Mouse (Mus musculus): ENCODE data around the gene Tgfb1. TPM values are rescaled to one million over a fixed set of nuclear protein-coding genes. Genes with fewer than 3 reads are reported as not detected.
"Not testable (repeated sequence)": the region's sequence is repeated elsewhere in the genome, so short reads cannot be mapped to it uniquely, and the experiment has no call there.

The Tgfb1 gene
- polyA plus RNA-seq, 1 experiment from 2014 or later: 3.1 TPM

DNA sequence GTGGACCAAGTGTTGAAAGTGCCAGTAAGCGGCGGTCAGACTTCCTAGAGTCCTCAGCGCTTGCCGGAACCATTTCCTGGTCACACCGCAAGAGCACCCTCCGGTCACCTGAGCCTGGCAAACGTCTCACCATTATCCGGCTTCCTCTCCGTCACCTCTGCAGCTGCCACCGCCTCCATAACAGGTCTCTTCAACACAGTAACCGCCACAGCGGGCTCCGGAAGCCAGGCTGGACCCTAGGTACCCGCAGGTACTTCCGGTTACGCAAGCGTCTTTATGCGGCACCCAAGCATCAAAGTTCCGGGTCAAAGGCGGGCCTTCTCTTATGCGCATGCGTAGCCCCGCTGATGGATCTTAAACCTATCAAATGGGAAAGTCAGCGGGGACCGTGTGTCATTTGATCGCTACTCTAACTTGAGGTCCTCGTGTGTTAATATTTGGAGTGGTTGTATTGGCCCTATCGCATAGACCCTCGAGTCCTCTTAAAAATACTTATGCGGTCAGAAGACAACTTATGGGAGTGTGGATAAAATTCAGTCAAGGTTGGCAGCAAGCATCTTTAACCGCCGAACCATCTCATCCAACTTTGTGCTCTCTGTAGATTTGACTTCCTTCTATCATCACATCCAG is 32.1 kb downstream of the Tgfb1 start, which contains the start of gene Ccdc97:
Ccdc97 (minus strand) TSS at position 301 of the 630 bp plus-strand sequence.
- H3K36me3 ChIP-seq (ENCODE audit: control insufficient read depth, insufficient read depth, low read length): peaks cover 46% of the 10 kb centered on the region
- whole genome bisulfite sequencing: 2% methylated on average over 32 of the region's 32 CpGs
- peaks cover 17% of the 10 kb centered on the region for H3K4me1 ChIP-seq (replicated peaks; ENCODE audit: control insufficient read depth, insufficient read depth, low read length)
- H3K27ac ChIP-seq (ENCODE audit: low read length): peak within 1 kb of the TSS; percentile 87
- peak within 1 kb of the TSS; percentile 70 for H3K9ac ChIP-seq (ENCODE audit: low read length)
- H3K4me2 ChIP-seq (ENCODE audit: low read depth, low read length): peak within 1 kb of the TSS; percentile 89
- no peaks in the 10 kb centered on the region for H3K9me3 ChIP-seq (ENCODE audit: control insufficient read depth, low read length)
- H3K4me3 ChIP-seq (ENCODE audit: low read length): peak within 1 kb of the TSS; percentile 63
- peak; percentile 90 for ATAC-seq (ENCODE audit: low read depth)
- H3K27me3 ChIP-seq (ENCODE audit: control insufficient read depth, insufficient read depth, low read depth, low read length): no peaks in the 10 kb centered on the region

- peak overlapping the region; percentile 89; the same call in 1 of the 2 replicates for H3K4me2 ChIP-seq (ENCODE audit: low read depth, low read length)
- no peaks in the 10 kb centered on the region for H3K27me3 ChIP-seq (ENCODE audit: control insufficient read depth, insufficient read depth, low read depth, low read length)
- ATAC-seq (ENCODE audit: low read depth): peak; percentile 43
- H3K4me3 ChIP-seq (ENCODE audit: low read length): no peak overlapping the region
- no peak overlapping the region for H3K9ac ChIP-seq (ENCODE audit: low read length)
- H3K27ac ChIP-seq (ENCODE audit: low read length): no peak overlapping the region
- WGBS: 57% methylated on average over 10 of the region's 10 CpGs
- no peaks in the 10 kb centered on the region for H3K9me3 ChIP-seq (ENCODE audit: control insufficient read depth, low read length)
- peaks cover 46% of the 10 kb centered on the region for H3K36me3 ChIP-seq (ENCODE audit: control insufficient read depth, insufficient read depth, low read length)
- H3K4me1 ChIP-seq (replicated peaks; ENCODE audit: control insufficient read depth, insufficient read depth, low read length): peaks cover 17% of the 10 kb centered on the region
Measured at GRCm38 (mm10) chr7:25719761-25720610, 33.2 kb downstream of the Tgfb1 start.

GRCm38 (mm10) chr7:25720760-25721159 is 34.0 kb downstream of the Tgfb1 start:
- Histone ChIP-seq H3K27me3 (ENCODE audit: control insufficient read depth, insufficient read depth, low read depth, low read length) (no peaks in the 10 kb centered on the region), H3K4me1 (replicated peaks; ENCODE audit: control insufficient read depth, insufficient read depth, low read length) (peaks cover 17% of the 10 kb centered on the region), H3K4me2 (ENCODE audit: low read depth, low read length) (no peak overlapping the region), H3K4me3 (ENCODE audit: low read length) (no peak overlapping the region), H3K27ac (ENCODE audit: low read length) (no peak overlapping the region), H3K36me3 (ENCODE audit: control insufficient read depth, insufficient read depth, low read length) (peaks cover 47% of the 10 kb centered on the region), H3K9ac (ENCODE audit: low read length) (no peak overlapping the region), H3K9me3 (ENCODE audit: control insufficient read depth, low read length) (no peaks in the 10 kb centered on the region)
- no peak for ATAC-seq (ENCODE audit: low read depth)
- 77% methylated on average over 5 of the region's 5 CpGs for WGBS

DNA sequence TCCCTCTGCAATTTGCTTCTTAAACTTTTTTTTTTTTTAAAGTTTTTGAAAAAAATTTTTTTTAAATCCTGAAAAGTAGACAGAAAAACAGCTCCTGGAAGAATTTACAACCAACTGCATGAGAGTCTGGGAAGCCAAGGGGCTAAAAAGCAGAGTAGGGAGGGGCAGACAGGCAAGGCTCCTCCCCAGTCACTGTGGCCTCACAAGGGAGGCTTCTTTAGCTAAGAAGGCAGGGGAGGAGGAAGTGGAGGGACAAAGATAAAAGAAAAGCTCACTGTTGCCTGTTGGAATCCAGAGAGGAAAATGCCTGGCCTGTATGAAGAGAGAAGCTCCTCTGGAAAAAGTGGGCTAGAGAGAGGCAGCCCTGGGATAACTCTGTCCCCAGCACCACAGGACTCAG is 35.0 kb downstream of the Tgfb1 start:
- not testable (repeated sequence) for H3K9me3 ChIP-seq (ENCODE audit: control insufficient read depth, low read length); H3K27ac ChIP-seq (ENCODE audit: low read length); H3K4me3 ChIP-seq (ENCODE audit: low read length); H3K4me2 ChIP-seq (ENCODE audit: low read depth, low read length); H3K9ac ChIP-seq (ENCODE audit: low read length); H3K27me3 ChIP-seq (ENCODE audit: control insufficient read depth, insufficient read depth, low read depth, low read length); ATAC-seq (ENCODE audit: low read depth)
- peaks cover 17% of the 10 kb centered on the region for H3K4me1 ChIP-seq (replicated peaks; ENCODE audit: control insufficient read depth, insufficient read depth, low read length)
- peaks cover 54% of the 10 kb centered on the region for H3K36me3 ChIP-seq (ENCODE audit: control insufficient read depth, insufficient read depth, low read length)

GRCm38 (mm10) chr7:25725886-25726285 is 39.1 kb downstream of the Tgfb1 start:
- no peak overlapping the region for H3K4me3 ChIP-seq (ENCODE audit: low read length)
- no peak overlapping the region for H3K27ac ChIP-seq (ENCODE audit: low read length)
- H3K27me3 ChIP-seq (ENCODE audit: control insufficient read depth, insufficient read depth, low read depth, low read length): no peaks in the 10 kb centered on the region
- no peak overlapping the region for H3K4me2 ChIP-seq (ENCODE audit: low read depth, low read length)
- no peak for ATAC-seq (ENCODE audit: low read depth)
- H3K4me1 ChIP-seq (replicated peaks; ENCODE audit: control insufficient read depth, insufficient read depth, low read length): no peaks in the 10 kb centered on the region
- WGBS: 75% methylated on average over 19 of the region's 19 CpGs
- no peaks in the 10 kb centered on the region for H3K9me3 ChIP-seq (ENCODE audit: control insufficient read depth, low read length)
- H3K36me3 ChIP-seq (ENCODE audit: control insufficient read depth, insufficient read depth, low read length): peaks cover 83% of the 10 kb centered on the region
- H3K9ac ChIP-seq (ENCODE audit: low read length): no peak overlapping the region

GRCm38 (mm10) chr7:25727800-25728199 is 41.0 kb downstream of the Tgfb1 start:
- no peak overlapping the region for H3K4me2 ChIP-seq (ENCODE audit: low read depth, low read length)
- 86% methylated on average over 5 of the region's 5 CpGs for WGBS
- H3K27me3 ChIP-seq (ENCODE audit: control insufficient read depth, insufficient read depth, low read depth, low read length): no peaks in the 10 kb centered on the region
- H3K4me1 ChIP-seq (replicated peaks; ENCODE audit: control insufficient read depth, insufficient read depth, low read length): no peaks in the 10 kb centered on the region
- ATAC-seq (ENCODE audit: low read depth): no peak
- no peak overlapping the region for H3K4me3 ChIP-seq (ENCODE audit: low read length)
- no peaks in the 10 kb centered on the region for H3K9me3 ChIP-seq (ENCODE audit: control insufficient read depth, low read length)
- no peak overlapping the region for H3K27ac ChIP-seq (ENCODE audit: low read length)
- peaks cover 89% of the 10 kb centered on the region for H3K36me3 ChIP-seq (ENCODE audit: control insufficient read depth, insufficient read depth, low read length)
- H3K9ac ChIP-seq (ENCODE audit: low read length): no peak overlapping the region

GRCm38 (mm10) chr7:25729396-25729795 is 42.6 kb downstream of the Tgfb1 start:
- Histone ChIP-seq H3K27ac (ENCODE audit: low read length) (no peak overlapping the region), H3K4me3 (ENCODE audit: low read length) (no peak overlapping the region), H3K9ac (ENCODE audit: low read length) (no peak overlapping the region), H3K36me3 (ENCODE audit: control insufficient read depth, insufficient read depth, low read length) (peaks cover 86% of the 10 kb centered on the region), H3K9me3 (ENCODE audit: control insufficient read depth, low read length) (no peaks in the 10 kb centered on the region), H3K4me1 (replicated peaks; ENCODE audit: control insufficient read depth, insufficient read depth, low read length) (no peaks in the 10 kb centered on the region), H3K27me3 (ENCODE audit: control insufficient read depth, insufficient read depth, low read depth, low read length) (no peaks in the 10 kb centered on the region), H3K4me2 (ENCODE audit: low read depth, low read length) (no peak overlapping the region)
- ATAC-seq (ENCODE audit: low read depth): no peak
- WGBS: 46% methylated on average over 2 of the region's 2 CpGs

DNA sequence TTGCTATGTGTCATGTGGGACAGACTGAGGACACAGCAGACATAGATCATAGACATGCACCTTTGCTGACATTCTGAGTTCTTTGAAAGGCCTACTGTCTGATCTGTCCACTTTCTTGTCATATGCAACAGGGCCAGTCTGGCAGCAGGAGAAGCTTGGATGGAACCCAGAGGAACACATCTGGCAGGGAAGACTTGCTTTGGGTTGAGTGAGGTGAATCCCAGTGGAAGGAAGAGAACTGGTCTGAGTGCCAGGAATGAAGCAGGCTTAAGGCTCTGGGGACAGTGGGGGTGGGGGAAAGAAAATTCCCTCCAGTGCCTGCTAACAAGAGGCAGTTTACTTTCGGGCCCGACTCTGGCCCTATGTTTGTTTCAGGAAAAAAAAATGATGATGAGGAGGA is 43.1 kb downstream of the Tgfb1 start:
- no peak for ATAC-seq (ENCODE audit: low read depth)
- Histone ChIP-seq H3K4me3 (ENCODE audit: low read length) (no peak overlapping the region), H3K27me3 (ENCODE audit: control insufficient read depth, insufficient read depth, low read depth, low read length) (no peaks in the 10 kb centered on the region), H3K9me3 (ENCODE audit: control insufficient read depth, low read length) (no peaks in the 10 kb centered on the region), H3K4me2 (ENCODE audit: low read depth, low read length) (no peak overlapping the region), H3K36me3 (ENCODE audit: control insufficient read depth, insufficient read depth, low read length) (peaks cover 86% of the 10 kb centered on the region), H3K4me1 (replicated peaks; ENCODE audit: control insufficient read depth, insufficient read depth, low read length) (no peaks in the 10 kb centered on the region), H3K27ac (ENCODE audit: low read length) (no peak overlapping the region), H3K9ac (ENCODE audit: low read length) (no peak overlapping the region)
- 83% methylated on average over 2 of the region's 2 CpGs for WGBS

DNA sequence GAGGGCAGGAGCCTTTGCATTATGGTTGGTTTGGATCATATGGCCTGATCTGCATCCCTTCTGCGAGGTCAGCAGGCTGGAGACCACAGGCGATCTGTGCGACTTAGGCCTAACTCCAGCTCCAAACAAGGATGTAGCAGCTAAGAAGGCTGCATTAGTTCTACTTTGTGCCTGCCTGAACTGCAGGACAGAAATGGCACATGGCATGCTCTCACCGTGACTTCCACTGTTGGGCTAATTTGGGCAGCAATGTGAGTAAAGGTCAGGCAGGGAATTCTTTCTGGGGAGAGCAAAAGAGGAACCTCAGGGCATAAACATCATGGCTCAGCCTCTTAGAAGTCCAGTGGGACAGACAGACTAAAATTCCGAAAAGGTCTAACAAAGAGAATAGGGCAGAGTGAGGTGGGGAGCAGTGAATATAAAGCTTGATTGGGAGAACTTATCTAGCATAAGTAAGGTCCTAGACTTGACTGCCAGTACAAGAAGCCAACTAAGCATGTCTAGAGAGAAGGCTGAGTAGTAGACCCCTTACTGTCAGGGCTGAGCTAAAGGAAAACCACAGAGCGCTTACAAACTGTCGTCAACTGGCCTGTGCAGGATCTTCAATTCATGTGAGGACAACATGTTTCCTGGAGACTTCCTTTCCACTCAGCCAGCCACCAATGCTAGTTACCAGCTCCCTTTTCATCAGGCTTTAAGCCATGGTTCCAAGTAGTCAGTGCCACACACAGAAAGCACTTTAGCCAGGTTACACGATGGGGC is 44.7 kb downstream of the Tgfb1 start:
- Histone ChIP-seq H3K4me1 (replicated peaks; ENCODE audit: control insufficient read depth, insufficient read depth, low read length) (no peaks in the 10 kb centered on the region), H3K36me3 (ENCODE audit: control insufficient read depth, insufficient read depth, low read length) (peaks cover 78% of the 10 kb centered on the region), H3K9me3 (ENCODE audit: control insufficient read depth, low read length) (no peaks in the 10 kb centered on the region), H3K4me2 (ENCODE audit: low read depth, low read length) (no peak overlapping the region), H3K4me3 (ENCODE audit: low read length) (no peak overlapping the region), H3K27ac (ENCODE audit: low read length) (no peak overlapping the region), H3K9ac (ENCODE audit: low read length) (no peak overlapping the region), H3K27me3 (ENCODE audit: control insufficient read depth, insufficient read depth, low read depth, low read length) (no peaks in the 10 kb centered on the region)
- 88% methylated on average over 8 of the region's 8 CpGs for WGBS
- no peak for ATAC-seq (ENCODE audit: low read depth)

Data from lung, embryonic 16.5 days (tissue).